Mouse (Mus musculus) stomach, embryonic 16.5 days (tissue): ENCODE results near the gene Zfp934. TPM values are rescaled to one million over a fixed set of nuclear protein-coding genes. Genes with fewer than 3 reads are reported as not detected.
"Not testable (repeated sequence)": the region's sequence is repeated elsewhere in the genome, so short reads cannot be mapped to it uniquely, and the experiment has no call there.

ENCODE experiments used
- ATAC-seq: fragments of 200-750 bp; cut with Nextera tagmentation; 2 replicates; pipeline ENCODE4 v1.8.0; 2017; ENCODE audit warnings: moderate number of reproducible peaks, moderate TSS enrichment; ENCODE audit not compliant: insufficient read depth, low FRiP score
- H3K27ac ChIP-seq: fragments of 300-500 bp; sonication (generic); 2 replicates; pipeline ENCODE4 v1.5.1; 2014; ENCODE audit warnings: low read length
- H3K27me3 ChIP-seq: fragments of 300-500 bp; sonication (generic); 2 replicates; pipeline ENCODE4 v1.6.1; 2014; ENCODE audit warnings: low read length, control low read depth, mixed read lengths; ENCODE audit not compliant: control insufficient read depth, insufficient read depth
- H3K36me3 ChIP-seq: fragments of 300-500 bp; sonication (generic); 2 replicates; pipeline ENCODE4 v1.6.1; 2014; ENCODE audit warnings: low read length; ENCODE audit not compliant: control insufficient read depth, insufficient read depth
- H3K4me1 ChIP-seq: fragments of 300-500 bp; sonication (generic); 2 replicates; pipeline ENCODE4 v1.6.1; 2014; ENCODE audit warnings: low read length, control low read depth, mixed read lengths; ENCODE audit not compliant: control insufficient read depth, insufficient read depth
- H3K4me2 ChIP-seq: fragments of 300-500 bp; sonication (generic); 2 replicates; pipeline ENCODE4 v1.6.1; 2014; ENCODE audit warnings: low read depth, low read length, mixed read lengths
- H3K4me3 ChIP-seq: fragments of 300-500 bp; sonication (generic); replicated peaks from 2 replicates; pipeline ENCODE4 v1.5.1; 2014; ENCODE audit warnings: mild to moderate bottlenecking, low read length
- H3K9ac ChIP-seq: fragments of 300-500 bp; sonication (generic); 2 replicates; pipeline ENCODE4 v1.6.1; 2014; ENCODE audit warnings: low read length
- H3K9me3 ChIP-seq: fragments of 300-500 bp; sonication (generic); replicated peaks from 2 replicates; pipeline ENCODE4 v1.6.1; 2016; ENCODE audit warnings: low read length, control low read depth; ENCODE audit not compliant: control insufficient read depth
- WGBS: fragments of 180-500 bp; shearing (Covaris S2); extraction: QIAGEN DNeasy Blood & Tissue Kit; methylation state at CpG from one replicate; pipeline ENCODE4 v1.1.7; 2014; 5-methylcytosine and 5-hydroxymethylcytosine counted together
- polyA plus RNA-seq: library from polyadenylated mRNA; unstranded; fragments of >200 nt; fragmentation: Nextera tagmentation; extraction: Ambion mirVana; gene quantifications from 2 replicates; pipeline ENCODE4 v1.2.1, GENCODE M21; 2015

The Zfp934 gene
- 13.4 and 14.8 TPM in 2 replicates for polyA plus RNA-seq

DNA sequence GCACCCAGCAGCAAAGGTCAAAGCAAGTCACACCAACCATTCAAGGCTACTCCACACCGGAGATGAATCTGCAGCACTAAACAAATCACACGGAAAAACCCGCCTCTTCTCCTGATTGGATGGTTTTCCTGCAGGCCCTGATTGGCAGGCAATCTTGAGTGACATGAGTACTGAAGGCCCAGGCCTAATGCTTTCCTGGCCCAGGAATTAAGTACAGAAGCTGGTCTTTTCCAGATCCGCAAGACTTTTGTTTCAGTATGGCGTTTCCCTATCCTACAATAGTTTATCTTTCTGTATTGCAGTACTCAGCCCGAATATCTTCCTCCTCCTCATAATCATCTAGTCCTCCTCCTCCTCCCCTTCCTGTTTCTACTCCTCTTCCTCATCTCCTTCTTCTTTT lies at the start of gene Zfp934:
Gene Zfp934, minus strand, starts transcription at position 101 of the 400 bp plus-strand sequence.
- not testable (repeated sequence) for H3K27ac ChIP-seq, H3K9me3 ChIP-seq, H3K27me3 ChIP-seq, ATAC-seq, H3K4me2 ChIP-seq, H3K36me3 ChIP-seq, H3K4me1 ChIP-seq, H3K9ac ChIP-seq, H3K4me3 ChIP-seq
- 86% methylated on average over 3 of the region's 6 CpGs for WGBS

GRCm38 (mm10) chr13:62617449-62617848 lies 46.5 kb upstream of the Zfp934 start:
- not testable (repeated sequence) for H3K27me3 ChIP-seq, ATAC-seq, H3K9me3 ChIP-seq, H3K4me3 ChIP-seq, H3K27ac ChIP-seq, H3K36me3 ChIP-seq, H3K4me1 ChIP-seq, H3K9ac ChIP-seq, H3K4me2 ChIP-seq
- WGBS = 93% methylated on average over 4 of the region's 4 CpGs

- not testable (repeated sequence) for H3K9me3 ChIP-seq, H3K9ac ChIP-seq, ATAC-seq, H3K27ac ChIP-seq, H3K4me3 ChIP-seq, H3K36me3 ChIP-seq, H3K27me3 ChIP-seq, H3K4me1 ChIP-seq, H3K4me2 ChIP-seq
- 23% methylated on average over 1 of the region's 1 CpGs for WGBS
These were observed 9.3 kb downstream of the Zfp934 start for GRCm38 (mm10) chr13:62561696-62562095.

DNA sequence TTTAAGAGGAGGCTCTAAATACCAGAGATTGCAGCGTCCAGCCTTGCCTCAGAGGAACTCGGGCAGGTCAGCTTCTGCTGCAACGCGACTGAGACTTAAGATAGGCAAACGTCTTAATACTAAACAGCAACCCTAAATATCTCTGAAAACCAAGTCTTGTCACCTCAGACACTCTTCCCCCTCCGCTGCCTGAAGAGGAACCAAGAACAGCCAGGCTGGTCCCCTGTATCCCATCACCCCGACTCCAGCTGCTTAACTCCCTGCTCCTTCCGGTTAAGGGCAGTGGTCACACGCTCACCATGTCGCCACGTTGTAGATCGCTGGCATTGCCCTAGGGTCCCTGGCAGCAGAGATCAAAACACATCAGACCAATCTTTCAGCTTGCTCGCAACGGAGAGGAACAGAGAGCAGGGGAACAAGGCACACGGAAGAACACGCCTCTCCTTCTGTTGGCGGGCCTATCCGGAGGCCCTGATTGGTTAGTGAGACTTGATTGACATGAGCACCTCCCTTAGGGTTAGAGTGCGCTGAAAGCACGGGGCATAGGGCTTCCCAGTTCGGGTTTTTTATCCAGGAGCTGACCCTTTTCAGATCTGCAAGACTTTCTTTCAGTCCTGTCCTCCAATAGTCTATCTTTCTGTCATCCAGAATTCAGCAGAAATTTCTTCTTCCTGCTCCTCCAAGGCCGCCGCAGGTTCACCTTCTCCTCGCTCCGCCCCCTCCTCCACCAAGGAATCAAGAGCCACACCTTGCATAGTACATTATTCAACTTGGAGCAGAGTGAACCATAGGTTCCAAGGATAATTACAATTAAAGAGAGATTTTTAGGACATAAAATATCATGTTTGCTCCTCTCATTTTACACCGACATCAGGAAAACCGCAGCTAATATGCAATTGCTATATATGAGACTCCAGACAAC lies 12.5 kb downstream of the Zfp934 start, which contains the start of gene Zfp935:
Gene Zfp935, minus strand, starts transcription at position 323 of the 922 bp plus-strand sequence.
- not testable (repeated sequence) for H3K27ac ChIP-seq, H3K36me3 ChIP-seq, H3K4me1 ChIP-seq, ATAC-seq, H3K27me3 ChIP-seq
- Histone ChIP-seq H3K9ac (peak within 1 kb of the TSS; percentile 71), H3K9me3 (peaks cover 11% of the 10 kb centered on the region; the same call in 1 of the 2 replicates), H3K4me3 (peak within 1 kb of the TSS; percentile 48), H3K4me2 (peak within 1 kb of the TSS; percentile 39; the same call in 1 of the 2 replicates)
- WGBS = 2% methylated on average over 25 of the region's 27 CpGs

DNA sequence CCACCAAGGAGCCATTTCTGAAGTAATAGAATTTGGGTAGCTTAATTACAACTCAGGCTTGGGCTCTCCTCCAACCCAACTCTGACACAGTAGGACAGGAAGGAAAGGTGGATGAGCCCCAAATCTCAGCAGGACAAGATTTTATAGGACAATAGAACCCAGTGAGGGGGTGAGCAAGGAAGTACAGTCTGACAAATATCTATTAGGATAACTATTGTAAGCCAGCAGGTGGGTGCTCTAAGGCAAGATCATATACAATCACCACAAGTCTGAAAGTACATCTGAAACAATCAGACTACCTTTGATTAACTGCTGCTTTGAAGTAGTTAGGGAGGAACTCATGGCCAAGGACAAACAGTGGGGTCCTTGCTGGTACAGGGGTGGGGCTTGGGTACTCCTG lies 40.9 kb downstream of the Zfp934 start:
- not testable (repeated sequence) for H3K4me3 ChIP-seq, H3K9me3 ChIP-seq, ATAC-seq

GRCm38 (mm10) chr13:62510641-62511420 lies 60.2 kb downstream of the Zfp934 start:
- not testable (repeated sequence) for H3K36me3 ChIP-seq, H3K9ac ChIP-seq, H3K4me1 ChIP-seq, H3K27me3 ChIP-seq, H3K4me2 ChIP-seq, H3K27ac ChIP-seq, ATAC-seq, H3K9me3 ChIP-seq, H3K4me3 ChIP-seq
- WGBS = 92% methylated on average over 1 of the region's 1 CpGs

More for the DNA sequence above, 40.9 kb downstream of the Zfp934 start:
- H3K36me3 ChIP-seq, H3K9ac ChIP-seq, H3K27me3 ChIP-seq, H3K4me1 ChIP-seq, H3K27ac ChIP-seq, H3K4me2 ChIP-seq: not testable (repeated sequence)

DNA sequence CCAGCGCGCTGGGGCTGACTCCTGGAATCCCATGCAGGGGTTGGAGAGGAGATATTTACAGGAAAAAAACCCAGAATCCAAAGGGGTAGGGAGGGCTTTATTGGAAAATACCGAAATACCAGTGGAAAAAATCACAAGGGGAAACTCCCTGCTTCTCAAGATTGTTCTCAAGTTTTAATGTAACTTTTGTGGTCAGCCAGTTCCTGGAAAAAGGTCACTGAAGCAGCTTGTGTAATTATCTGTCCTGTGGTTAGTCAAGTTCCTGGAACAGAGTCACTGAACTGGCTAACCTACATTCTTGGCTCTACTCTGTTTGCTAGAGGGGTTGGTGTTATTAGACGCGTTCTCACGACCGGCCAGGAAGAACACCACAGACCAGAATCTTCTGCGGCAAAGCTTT lies 98.3 kb downstream of the Zfp934 start:
- H3K9ac ChIP-seq, ATAC-seq, H3K4me1 ChIP-seq, H3K27ac ChIP-seq, H3K4me3 ChIP-seq, H3K27me3 ChIP-seq, H3K9me3 ChIP-seq, H3K36me3 ChIP-seq, H3K4me2 ChIP-seq: not testable (repeated sequence)
- WGBS = 93% methylated on average over 8 of the region's 8 CpGs

DNA sequence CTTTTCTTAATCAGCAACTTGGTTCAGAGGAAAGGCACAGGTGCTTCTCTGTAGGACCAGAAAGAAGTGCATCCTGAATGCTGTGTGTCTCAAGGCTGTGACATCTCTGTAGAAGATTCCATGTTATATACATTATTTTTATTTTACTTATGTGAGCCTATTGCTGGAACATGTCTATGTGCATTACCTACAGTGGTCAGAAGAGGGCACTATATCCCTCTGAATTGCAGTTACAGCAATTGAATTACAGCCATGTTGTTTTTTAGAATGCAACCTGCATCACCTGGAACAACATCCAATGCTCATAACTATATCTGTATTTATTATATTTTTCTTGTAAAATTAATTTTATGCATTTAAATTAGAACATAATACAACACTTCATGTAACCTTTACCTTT lies 101.1 kb downstream of the Zfp934 start:
- ATAC-seq, H3K27me3 ChIP-seq, H3K4me2 ChIP-seq, H3K9me3 ChIP-seq, H3K9ac ChIP-seq, H3K4me1 ChIP-seq, H3K36me3 ChIP-seq, H3K4me3 ChIP-seq, H3K27ac ChIP-seq: not testable (repeated sequence)
